Mouse (Mus musculus): ENCODE measurements around the gene Slc2a4. TPM values are rescaled to one million over a fixed set of nuclear protein-coding genes. Genes with fewer than 3 reads are reported as not detected.
A peak's percentile ranks its signal among the peaks of the same experiment; 100 is the strongest.

Gene Slc2a4
- 4.3 and 4.4 TPM in 2 replicates for polyA plus RNA-seq (2015; fragmentation: Nextera tagmentation; extraction: Ambion mirVana)

GRCm38 (mm10) chr11:69948066-69948762 lies at the start of gene Slc2a4:
TSS of gene Slc2a4 (minus strand) at chr11:69948188.
- Histone ChIP-seq H3K9ac (replicated peaks) (peak within 1 kb of the TSS; percentile 46), H3K4me1 (replicated peaks) (peaks cover 16% of the 10 kb centered on the region), H3K9me3 (no peaks in the 10 kb centered on the region), H3K4me3 (replicated peaks) (peak within 1 kb of the TSS; percentile 44), H3K27ac (peak within 1 kb of the TSS; percentile 49), H3K4me2 (replicated peaks) (peak within 1 kb of the TSS; percentile 59), H3K27me3 (0 out of 2 replicates have a peak, but pooled peaks cover 18% of the 10 kb centered on the region), H3K36me3 (no peaks in the 10 kb centered on the region)
- ATAC-seq, result peak; percentile 94
- under 1% methylated on average over 34 of the region's 34 CpGs for WGBS

GRCm38 (mm10) chr11:69997070-69997509 lies 49.1 kb upstream of the Slc2a4 start:
- Histone ChIP-seq H3K4me1 (replicated peaks) (peaks cover 60% of the 10 kb centered on the region), H3K27ac (peak overlapping the region; percentile 91), H3K27me3 (no peaks in the 10 kb centered on the region), H3K4me2 (replicated peaks) (peak overlapping the region; percentile 76), H3K36me3 (peaks cover 36% of the 10 kb centered on the region), H3K9me3 (peaks cover 3% of the 10 kb centered on the region; the same call in 1 of the 2 replicates), H3K9ac (replicated peaks) (peak overlapping the region; percentile 88), H3K4me3 (replicated peaks) (peak overlapping the region; percentile 91)
- under 1% methylated on average over 40 of the region's 44 CpGs for WGBS
- peak; percentile 19; the same call in 1 of the 2 replicates for ATAC-seq

- Histone ChIP-seq H3K9ac (replicated peaks) (peak overlapping the region; percentile 88), H3K36me3 (peaks cover 36% of the 10 kb centered on the region), H3K9me3 (no peaks in the 10 kb centered on the region), H3K4me3 (replicated peaks) (peak overlapping the region; percentile 91), H3K4me1 (replicated peaks) (peaks cover 56% of the 10 kb centered on the region), H3K27me3 (no peaks in the 10 kb centered on the region), H3K27ac (peak overlapping the region; percentile 91), H3K4me2 (replicated peaks) (peak overlapping the region; percentile 76)
- ATAC-seq, result peak; percentile 1; the same call in 1 of the 2 replicates
- 1% methylated on average over 63 of the region's 66 CpGs for WGBS
Measured at GRCm38 (mm10) chr11:69996161-69997061, 48.4 kb upstream of the Slc2a4 start.

- Histone ChIP-seq H3K4me2 (replicated peaks) (peak within 1 kb of the TSS; percentile 76), H3K27me3 (no peaks in the 10 kb centered on the region), H3K4me1 (replicated peaks) (peaks cover 52% of the 10 kb centered on the region), H3K9me3 (no peaks in the 10 kb centered on the region), H3K9ac (replicated peaks) (peak within 1 kb of the TSS; percentile 88), H3K4me3 (replicated peaks) (peak within 1 kb of the TSS; percentile 91), H3K36me3 (peaks cover 36% of the 10 kb centered on the region), H3K27ac (peak within 1 kb of the TSS; percentile 91)
- under 1% methylated on average over 36 of the region's 36 CpGs for WGBS
- peak; percentile 86 for ATAC-seq
Measured at GRCm38 (mm10) chr11:69995391-69995960, 47.5 kb upstream of the Slc2a4 start, which contains the start of gene Phf23. TSS of gene Phf23 (plus strand) at chr11:69995777.

GRCm38 (mm10) chr11:69994401-69995090 lies 46.6 kb upstream of the Slc2a4 start:
- Histone ChIP-seq H3K27me3 (no peaks in the 10 kb centered on the region), H3K4me2 (replicated peaks) (peak overlapping the region; percentile 76; the same call in 1 of the 2 replicates), H3K9me3 (no peaks in the 10 kb centered on the region), H3K27ac (0 out of 2 replicates have a peak overlapping the region, but pooled peaks have one; percentile 91), H3K4me3 (replicated peaks) (0 out of 2 replicates have a peak overlapping the region, but pooled peaks have one; percentile 1), H3K9ac (replicated peaks) (no peak overlapping the region), H3K4me1 (replicated peaks) (peaks cover 50% of the 10 kb centered on the region), H3K36me3 (peaks cover 37% of the 10 kb centered on the region)
- 86% methylated on average over 11 of the region's 11 CpGs for WGBS
- ATAC-seq, result no peak

GRCm38 (mm10) chr11:69992932-69993331 lies 44.9 kb upstream of the Slc2a4 start:
- Histone ChIP-seq H3K9ac (replicated peaks) (peak overlapping the region; percentile 86; the same call in 1 of the 2 replicates), H3K36me3 (peaks cover 37% of the 10 kb centered on the region), H3K27me3 (no peaks in the 10 kb centered on the region), H3K9me3 (no peaks in the 10 kb centered on the region), H3K4me1 (replicated peaks) (peaks cover 38% of the 10 kb centered on the region), H3K4me3 (replicated peaks) (peak overlapping the region; percentile 75), H3K4me2 (replicated peaks) (peak overlapping the region; percentile 72), H3K27ac (no peak overlapping the region)
- 90% methylated on average over 3 of the region's 3 CpGs for WGBS
- ATAC-seq, result no peak

GRCm38 (mm10) chr11:69992396-69992795 lies 44.4 kb upstream of the Slc2a4 start:
- Histone ChIP-seq H3K27me3 (no peaks in the 10 kb centered on the region), H3K4me3 (replicated peaks) (peak overlapping the region; percentile 75), H3K4me1 (replicated peaks) (peaks cover 33% of the 10 kb centered on the region), H3K9me3 (no peaks in the 10 kb centered on the region), H3K36me3 (peaks cover 42% of the 10 kb centered on the region), H3K4me2 (replicated peaks) (peak overlapping the region; percentile 72), H3K9ac (replicated peaks) (peak overlapping the region; percentile 86), H3K27ac (no peak overlapping the region)
- WGBS, result 87% methylated on average over 10 of the region's 10 CpGs
- ATAC-seq, result no peak

GRCm38 (mm10) chr11:69991711-69992110 lies 43.7 kb upstream of the Slc2a4 start:
- peak overlapping the region; percentile 72 for H3K4me2 ChIP-seq (replicated peaks)
- peak overlapping the region; percentile 93 for H3K27ac ChIP-seq
- no peaks in the 10 kb centered on the region for H3K27me3 ChIP-seq
- H3K36me3 ChIP-seq, result peaks cover 48% of the 10 kb centered on the region
- under 1% methylated on average over 15 of the region's 15 CpGs for WGBS
- peak; percentile 31 for ATAC-seq
- peaks cover 30% of the 10 kb centered on the region for H3K4me1 ChIP-seq (replicated peaks)
- peak overlapping the region; percentile 75 for H3K4me3 ChIP-seq (replicated peaks)
- peak overlapping the region; percentile 86 for H3K9ac ChIP-seq (replicated peaks)
- H3K9me3 ChIP-seq, result no peaks in the 10 kb centered on the region

DNA sequence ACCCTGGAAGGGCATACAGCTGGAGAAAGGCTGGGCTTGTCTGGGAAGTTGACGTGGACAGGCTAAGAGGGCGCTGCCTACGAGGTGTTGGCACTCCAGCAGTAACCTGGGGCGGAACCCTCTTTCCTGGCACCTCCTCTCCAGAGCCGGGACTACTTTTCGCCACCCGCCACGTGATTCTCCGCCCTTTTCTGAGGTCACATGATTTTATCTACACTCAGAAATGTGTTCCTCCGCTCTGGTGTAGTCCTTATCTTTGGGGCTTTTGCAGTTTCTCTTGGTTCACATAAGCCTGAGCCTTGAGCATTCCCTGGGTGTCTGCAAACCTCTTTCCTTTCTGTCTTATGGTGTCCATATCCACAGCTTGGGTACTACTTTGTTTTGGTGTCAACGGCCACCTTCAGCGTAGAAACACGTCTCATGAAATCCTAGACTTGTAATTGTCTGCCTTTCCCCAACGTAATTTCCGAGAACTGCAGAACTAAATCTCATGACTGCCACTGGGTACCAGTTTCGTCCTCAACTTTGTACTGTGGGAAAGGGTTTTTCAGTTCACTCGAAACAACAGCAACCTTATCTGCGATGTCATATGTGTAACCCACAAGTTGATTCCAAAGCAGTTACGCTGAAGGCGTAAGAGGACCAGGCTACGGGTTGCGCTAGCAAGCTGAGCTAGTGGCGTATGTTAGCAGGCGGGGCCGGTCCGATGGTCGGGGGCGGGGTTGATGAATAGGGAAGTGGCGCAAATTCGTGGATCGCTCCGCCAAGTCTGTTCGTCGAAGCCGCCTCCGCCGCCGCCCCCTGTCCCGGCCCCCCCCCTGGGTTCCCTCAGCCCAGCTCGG lies 43.1 kb upstream of the Slc2a4 start, which contains the start of gene Gabarap:
TSS of gene Gabarap (plus strand) at position 294 of the 842 bp plus-strand sequence.
- peak; percentile 62 for ATAC-seq
- peak within 1 kb of the TSS; percentile 86 for H3K9ac ChIP-seq (replicated peaks)
- H3K4me3 ChIP-seq (replicated peaks), result peak within 1 kb of the TSS; percentile 75
- peak within 1 kb of the TSS; percentile 93 for H3K27ac ChIP-seq
- H3K4me1 ChIP-seq (replicated peaks), result peaks cover 30% of the 10 kb centered on the region
- no peaks in the 10 kb centered on the region for H3K27me3 ChIP-seq
- H3K36me3 ChIP-seq, result peaks cover 55% of the 10 kb centered on the region
- H3K9me3 ChIP-seq, result no peaks in the 10 kb centered on the region
- under 1% methylated on average over 40 of the region's 40 CpGs for WGBS
- peak within 1 kb of the TSS; percentile 72 for H3K4me2 ChIP-seq (replicated peaks)

- Histone ChIP-seq H3K36me3 (peaks cover 64% of the 10 kb centered on the region), H3K4me1 (replicated peaks) (peaks cover 30% of the 10 kb centered on the region), H3K27ac (peak overlapping the region; percentile 93; the same call in 1 of the 2 replicates), H3K9me3 (no peaks in the 10 kb centered on the region), H3K4me2 (replicated peaks) (no peak overlapping the region), H3K27me3 (no peaks in the 10 kb centered on the region), H3K4me3 (replicated peaks) (no peak overlapping the region), H3K9ac (replicated peaks) (no peak overlapping the region)
- WGBS, result 88% methylated on average over 8 of the region's 8 CpGs
- no peak for ATAC-seq
Measured at GRCm38 (mm10) chr11:69989949-69990348, 42.0 kb upstream of the Slc2a4 start.

Measured in midbrain, embryonic 13.5 days (tissue).